Mouse (Mus musculus): Measurements from ENCODE around the gene Hdlbp. TPM values are rescaled to one million over a fixed set of nuclear protein-coding genes. Genes with fewer than 3 reads are reported as not detected.
"Not testable (repeated sequence)": the region's sequence is repeated elsewhere in the genome, so short reads cannot be mapped to it uniquely, and the experiment has no call there.

Hdlbp gene
- polyA plus RNA-seq, 1 experiment, result 54.9 TPM

GRCm38 (mm10) chr1:93506944-93507676 is 28.5 kb upstream of the Hdlbp start:
- no peak overlapping the region for H3K4me3 ChIP-seq (ENCODE audit: low read depth, low read length)
- TF ChIP-seq CTCF (IDR thresholded peaks at IDR 0.05; ENCODE audit: extremely low read depth, insufficient read length, insufficient replicate concordance, low read depth, low read length) (no peak), POLR2A (IDR thresholded peaks at IDR 0.05; ENCODE audit: low read depth, low read length) (no peak)
- H3K36me3 ChIP-seq (ENCODE audit: control insufficient read depth, insufficient read depth, low read length), result peaks cover 42% of the 10 kb centered on the region
- WGBS, result 52% methylated on average over 10 of the region's 10 CpGs
- H3K27ac ChIP-seq (ENCODE audit: insufficient read depth, low read depth, low read length), result no peak overlapping the region
- no peaks in the 10 kb centered on the region for H3K4me1 ChIP-seq (ENCODE audit: control insufficient read depth, insufficient read depth, insufficient read length, low read length)
- H3K27me3 ChIP-seq (ENCODE audit: control insufficient read depth, insufficient read depth, low read length), result no peaks in the 10 kb centered on the region

- Histone ChIP-seq H3K27me3 (ENCODE audit: control insufficient read depth, insufficient read depth, low read length) (no peaks in the 10 kb centered on the region), H3K36me3 (ENCODE audit: control insufficient read depth, insufficient read depth, low read length) (peaks cover 32% of the 10 kb centered on the region), H3K27ac (ENCODE audit: insufficient read depth, low read depth, low read length) (no peak overlapping the region), H3K4me3 (ENCODE audit: low read depth, low read length) (no peak overlapping the region), H3K4me1 (ENCODE audit: control insufficient read depth, insufficient read depth, insufficient read length, low read length) (no peaks in the 10 kb centered on the region)
- 47% methylated on average over 3 of the region's 3 CpGs for WGBS
- TF ChIP-seq POLR2A (IDR thresholded peaks at IDR 0.05; ENCODE audit: low read depth, low read length) (no peak), CTCF (IDR thresholded peaks at IDR 0.05; ENCODE audit: extremely low read depth, insufficient read length, insufficient replicate concordance, low read depth, low read length) (no peak)
Observed at GRCm38 (mm10) chr1:93495312-93495711, 16.7 kb upstream of the Hdlbp start.

- not testable (repeated sequence) for H3K4me3 ChIP-seq (ENCODE audit: low read depth, low read length); H3K36me3 ChIP-seq (ENCODE audit: control insufficient read depth, insufficient read depth, low read length); H3K4me1 ChIP-seq (ENCODE audit: control insufficient read depth, insufficient read depth, insufficient read length, low read length); H3K27ac ChIP-seq (ENCODE audit: insufficient read depth, low read depth, low read length); H3K27me3 ChIP-seq (ENCODE audit: control insufficient read depth, insufficient read depth, low read length)
- WGBS, result 62% methylated on average over 3 of the region's 3 CpGs
Observed at GRCm38 (mm10) chr1:93486302-93486701, 7.7 kb upstream of the Hdlbp start.

DNA sequence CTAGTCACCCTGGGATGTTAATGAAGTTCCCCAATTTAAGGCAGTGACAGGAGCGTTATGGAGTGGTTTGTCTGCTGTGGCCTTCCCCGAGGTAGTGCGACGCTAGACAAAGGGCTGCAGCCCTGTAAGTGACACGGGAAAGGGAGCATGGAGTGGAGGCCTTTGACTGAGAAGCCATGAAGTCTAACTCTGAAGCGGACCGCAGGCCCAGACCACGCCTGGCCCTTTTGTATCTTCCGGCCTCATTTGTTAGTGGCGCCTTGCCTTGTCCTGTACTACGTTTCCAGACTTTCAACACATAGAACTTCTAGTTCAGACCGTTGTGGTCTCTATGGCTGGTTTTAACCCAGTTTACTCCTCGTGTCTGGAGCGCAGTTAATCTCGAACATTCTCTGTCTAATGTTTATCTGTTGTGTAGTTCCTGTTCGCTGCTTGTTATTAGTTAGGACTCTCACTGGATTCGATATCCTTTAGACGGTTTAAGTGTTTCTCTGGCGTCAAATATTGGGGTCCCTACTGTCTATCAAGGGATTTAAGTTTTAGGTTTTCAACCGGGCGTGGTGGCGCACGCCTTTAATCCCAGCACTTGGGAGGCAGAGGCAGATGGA is 965 bp upstream of the Hdlbp start:
- TF ChIP-seq POLR2A (IDR thresholded peaks at IDR 0.05; ENCODE audit: low read depth, low read length), result 0 out of 2 replicates have a peak, but pooled peaks have one; percentile 9
- TF ChIP-seq CTCF (IDR thresholded peaks at IDR 0.05; ENCODE audit: extremely low read depth, insufficient read length, insufficient replicate concordance, low read depth, low read length), result no peak
- H3K36me3 ChIP-seq (ENCODE audit: control insufficient read depth, insufficient read depth, low read length), result peaks cover 3% of the 10 kb centered on the region; the same call in 1 of the 2 replicates
- H3K27me3 ChIP-seq (ENCODE audit: control insufficient read depth, insufficient read depth, low read length), result no peaks in the 10 kb centered on the region
- peak overlapping the region; percentile 92 for H3K27ac ChIP-seq (ENCODE audit: insufficient read depth, low read depth, low read length)
- H3K4me3 ChIP-seq (ENCODE audit: low read depth, low read length), result peak overlapping the region; percentile 89
- WGBS, result 3% methylated on average over 23 of the region's 23 CpGs
- H3K4me1 ChIP-seq (ENCODE audit: control insufficient read depth, insufficient read depth, insufficient read length, low read length), result no peaks in the 10 kb centered on the region

DNA sequence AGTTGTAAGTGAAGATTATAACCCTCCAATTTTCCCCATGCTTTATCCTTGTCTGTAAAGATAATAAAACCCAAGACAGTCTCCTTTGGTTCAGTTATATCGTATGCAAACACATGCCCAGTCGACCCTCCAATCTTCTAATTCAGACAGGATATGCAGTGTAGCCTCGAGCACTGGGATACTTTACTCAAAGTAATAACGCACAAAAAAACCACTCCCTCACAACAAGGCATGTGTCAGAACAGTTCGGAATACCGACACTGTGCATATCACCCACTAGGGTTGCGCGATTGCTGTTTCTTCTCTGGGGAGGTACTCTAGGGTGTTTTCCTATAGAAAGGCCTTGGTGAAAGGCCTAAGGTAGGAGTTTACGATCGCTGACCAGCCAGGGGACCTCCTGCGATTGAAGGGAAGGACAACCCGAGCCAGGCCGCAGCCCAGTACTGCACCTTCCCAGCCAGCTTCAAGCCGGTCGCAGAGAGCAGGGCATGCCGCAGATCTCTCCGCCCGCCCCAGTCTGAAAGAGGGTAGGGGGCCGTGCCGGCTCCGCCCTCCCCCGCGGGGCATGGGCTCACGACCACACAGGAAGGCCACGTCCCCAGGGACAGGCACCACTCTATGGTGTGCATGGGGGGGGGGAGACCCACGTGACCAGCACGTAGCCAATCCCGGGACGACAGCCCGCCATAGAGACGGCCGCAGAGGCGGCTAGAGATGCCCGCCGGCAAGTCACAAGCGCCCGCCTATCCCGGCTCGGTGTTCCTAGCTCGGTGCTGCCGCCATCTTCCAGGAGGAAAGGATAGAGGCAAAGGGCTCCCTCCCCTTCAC is 643 bp downstream of the Hdlbp start:
- Histone ChIP-seq H3K4me1 (ENCODE audit: control insufficient read depth, insufficient read depth, insufficient read length, low read length) (no peaks in the 10 kb centered on the region), H3K27ac (ENCODE audit: insufficient read depth, low read depth, low read length) (peak overlapping the region; percentile 97), H3K36me3 (ENCODE audit: control insufficient read depth, insufficient read depth, low read length) (peaks cover 3% of the 10 kb centered on the region; the same call in 1 of the 2 replicates), H3K4me3 (ENCODE audit: low read depth, low read length) (peak overlapping the region; percentile 89), H3K27me3 (ENCODE audit: control insufficient read depth, insufficient read depth, low read length) (no peaks in the 10 kb centered on the region)
- under 1% methylated on average over 41 of the region's 41 CpGs for whole genome bisulfite sequencing
- TF ChIP-seq POLR2A (IDR thresholded peaks at IDR 0.05; ENCODE audit: low read depth, low read length), result peak; percentile 31; the same call in 1 of the 2 replicates
- TF ChIP-seq CTCF (IDR thresholded peaks at IDR 0.05; ENCODE audit: extremely low read depth, insufficient read length, insufficient replicate concordance, low read depth, low read length), result peak; percentile 30; the same call in 1 of the 2 replicates

DNA sequence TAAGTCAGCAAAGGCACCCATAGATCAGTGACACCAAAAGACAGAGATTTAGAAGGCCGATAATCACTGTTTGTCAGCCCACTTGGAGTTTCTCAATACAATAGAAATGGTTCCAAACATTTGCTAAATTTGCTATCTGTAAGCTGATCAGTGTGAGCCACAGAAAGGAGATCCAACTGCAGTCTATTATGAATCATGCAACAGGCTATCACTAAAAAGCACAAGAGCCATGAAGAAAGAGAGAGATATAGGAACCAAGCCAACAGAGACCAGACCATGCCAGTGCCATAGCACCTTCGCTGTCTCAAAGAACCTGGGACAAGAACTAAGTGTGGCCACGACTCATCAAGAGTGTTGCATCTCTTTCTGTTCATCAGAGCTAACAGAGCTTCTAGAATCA is 2.9 kb downstream of the Hdlbp start:
- TF ChIP-seq POLR2A (IDR thresholded peaks at IDR 0.05; ENCODE audit: low read depth, low read length) (no peak), CTCF (IDR thresholded peaks at IDR 0.05; ENCODE audit: extremely low read depth, insufficient read length, insufficient replicate concordance, low read depth, low read length) (no peak)
- no peaks in the 10 kb centered on the region for H3K4me1 ChIP-seq (ENCODE audit: control insufficient read depth, insufficient read depth, insufficient read length, low read length)
- H3K27me3 ChIP-seq (ENCODE audit: control insufficient read depth, insufficient read depth, low read length), result no peaks in the 10 kb centered on the region
- no peak overlapping the region for H3K27ac ChIP-seq (ENCODE audit: insufficient read depth, low read depth, low read length)
- H3K4me3 ChIP-seq (ENCODE audit: low read depth, low read length), result no peak overlapping the region
- H3K36me3 ChIP-seq (ENCODE audit: control insufficient read depth, insufficient read depth, low read length), result no peaks in the 10 kb centered on the region; the same call in 1 of the 2 replicates
- WGBS, result 88% methylated on average over 3 of the region's 3 CpGs

DNA sequence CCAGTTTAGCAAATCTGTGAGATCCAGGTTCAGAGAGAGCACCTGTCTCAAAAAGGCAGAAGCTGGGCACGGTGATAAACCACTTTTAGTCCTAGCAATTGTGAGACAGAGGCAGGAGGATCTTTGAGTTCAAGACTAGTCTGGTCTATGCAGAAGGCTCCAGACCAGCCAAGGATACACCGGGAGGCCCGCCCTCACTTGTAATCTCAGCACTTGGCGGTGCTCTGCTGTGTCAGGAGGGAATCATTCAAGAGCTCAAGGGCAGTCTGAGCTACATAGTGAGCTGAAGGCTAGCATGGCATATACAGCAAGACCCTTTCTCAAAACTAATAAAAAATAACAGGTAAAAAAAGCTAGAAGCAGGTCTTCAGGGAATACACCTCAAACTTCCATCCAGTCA is 10.0 kb downstream of the Hdlbp start:
- WGBS, result 77% methylated on average over 4 of the region's 4 CpGs
- Histone ChIP-seq H3K36me3 (ENCODE audit: control insufficient read depth, insufficient read depth, low read length) (no peaks in the 10 kb centered on the region), H3K27ac (ENCODE audit: insufficient read depth, low read depth, low read length) (no peak overlapping the region), H3K4me3 (ENCODE audit: low read depth, low read length) (no peak overlapping the region), H3K27me3 (ENCODE audit: control insufficient read depth, insufficient read depth, low read length) (no peaks in the 10 kb centered on the region), H3K4me1 (ENCODE audit: control insufficient read depth, insufficient read depth, insufficient read length, low read length) (peaks cover 4% of the 10 kb centered on the region; the same call in 1 of the 2 replicates)
- TF ChIP-seq POLR2A (IDR thresholded peaks at IDR 0.05; ENCODE audit: low read depth, low read length) (no peak), CTCF (IDR thresholded peaks at IDR 0.05; ENCODE audit: extremely low read depth, insufficient read length, insufficient replicate concordance, low read depth, low read length) (no peak)
